Mouse (Mus musculus) CH12.LX (cell line): ENCODE measurements at regions not wholly inside any gene's neighbourhood (a gene's known extent, or its start where the extent isn't known, plus 50 kb on each side); places are given as distances from the start of the nearest gene placed in this dataset.

ENCODE experiments used
- CTCF ChIP-seq, 2 experiments: IDR thresholded peaks in 1 of 2; conservative IDR thresholded peaks in 1 of 2; 2 replicates each; pipeline ENCODE4 v1.5.1; 2011 to 2012; ENCODE audit warnings: low read depth in 2 of 2, low read length in 2 of 2, improper control_type of control experiment in 1 of 2, inconsistent platforms in 1 of 2, mild to moderate bottlenecking in 1 of 2, moderate library complexity in 1 of 2
- EP300 ChIP-seq: IDR thresholded peaks from 2 replicates; pipeline ENCODE4 v1.6.1; 2011; ENCODE audit warnings: low read length, improper control_type of control experiment
- JUN ChIP-seq: IDR thresholded peaks from 2 replicates; pipeline ENCODE4 v1.6.1; 2011; ENCODE audit warnings: low read depth, mild to moderate bottlenecking, low read length, improper control_type of control experiment, moderate library complexity; ENCODE audit not compliant: insufficient read depth
- MAFK ChIP-seq: IDR thresholded peaks from 2 replicates; pipeline ENCODE4 v1.6.1; 2011; ENCODE audit warnings: low read length, improper control_type of control experiment; ENCODE audit not compliant: insufficient replicate concordance
- MXI1 ChIP-seq: IDR thresholded peaks from 2 replicates; pipeline ENCODE4 v1.6.1; 2011; ENCODE audit warnings: mild to moderate bottlenecking, low read depth, low read length, improper control_type of control experiment
- POLR2A ChIP-seq: IDR thresholded peaks from 2 replicates; pipeline ENCODE4 v1.6.1; 2011; ENCODE audit warnings: low read depth, mild to moderate bottlenecking, improper control_type of control experiment, low read length
- SMC3 ChIP-seq: IDR thresholded peaks from 2 replicates; pipeline ENCODE4 v1.6.1; 2011; ENCODE audit warnings: low read depth, low read length, improper control_type of control experiment
- TBP ChIP-seq: conservative IDR thresholded peaks from 2 replicates; pipeline ENCODE4 v1.6.1; 2011; ENCODE audit warnings: low read depth, low read length, improper control_type of control experiment
- ZC3H11A ChIP-seq: IDR thresholded peaks from 2 replicates; pipeline ENCODE4 v1.6.1; 2012; ENCODE audit warnings: low read depth, mild to moderate bottlenecking, inconsistent platforms, low read length, improper control_type of control experiment
- ZMIZ1 ChIP-seq: IDR thresholded peaks from 2 replicates; pipeline ENCODE4 v1.6.1; 2012; ENCODE audit warnings: low read depth, mild to moderate bottlenecking, inconsistent platforms, low read length, improper control_type of control experiment
- ZNF384 ChIP-seq: IDR thresholded peaks from 2 replicates; pipeline ENCODE4 v1.6.1; 2012; ENCODE audit warnings: low read depth, low read length, improper control_type of control experiment, inconsistent platforms

GRCm38 (mm10) chr13:116213843-116214829, 95.4 kb downstream of the Isl1 start:
- TF ChIP-seq ZC3H11A (no peak), EP300 (no peak), ZMIZ1 (no peak), SMC3 (no peak), MXI1 (no peak), MAFK (no peak), CTCF (conservative IDR thresholded peaks at IDR 0.05 in 1 of 2, IDR thresholded peaks at IDR 0.05 in 1 of 2; ENCODE audit: low read depth in 2 of 2, low read length in 2 of 2) (no peak), ZNF384 (no peak), TBP (no peak), POLR2A (no peak), JUN (no peak)
